Mouse (Mus musculus) liver, postnatal 0 days (tissue): ENCODE results near the gene Ccnd3.

Experiments used
- CTCF ChIP-seq: sonication (generic); IDR thresholded peaks from 2 replicates; pipeline ENCODE4 v1.5.1; 2016; ENCODE audit warnings: antibody characterized with exemption, low read depth
- EP300 ChIP-seq: IDR thresholded peaks from 2 replicates; pipeline ENCODE4 v1.6.1; 2016; ENCODE audit warnings: antibody characterized with exemption, low read depth, mild to moderate bottlenecking

DNA sequence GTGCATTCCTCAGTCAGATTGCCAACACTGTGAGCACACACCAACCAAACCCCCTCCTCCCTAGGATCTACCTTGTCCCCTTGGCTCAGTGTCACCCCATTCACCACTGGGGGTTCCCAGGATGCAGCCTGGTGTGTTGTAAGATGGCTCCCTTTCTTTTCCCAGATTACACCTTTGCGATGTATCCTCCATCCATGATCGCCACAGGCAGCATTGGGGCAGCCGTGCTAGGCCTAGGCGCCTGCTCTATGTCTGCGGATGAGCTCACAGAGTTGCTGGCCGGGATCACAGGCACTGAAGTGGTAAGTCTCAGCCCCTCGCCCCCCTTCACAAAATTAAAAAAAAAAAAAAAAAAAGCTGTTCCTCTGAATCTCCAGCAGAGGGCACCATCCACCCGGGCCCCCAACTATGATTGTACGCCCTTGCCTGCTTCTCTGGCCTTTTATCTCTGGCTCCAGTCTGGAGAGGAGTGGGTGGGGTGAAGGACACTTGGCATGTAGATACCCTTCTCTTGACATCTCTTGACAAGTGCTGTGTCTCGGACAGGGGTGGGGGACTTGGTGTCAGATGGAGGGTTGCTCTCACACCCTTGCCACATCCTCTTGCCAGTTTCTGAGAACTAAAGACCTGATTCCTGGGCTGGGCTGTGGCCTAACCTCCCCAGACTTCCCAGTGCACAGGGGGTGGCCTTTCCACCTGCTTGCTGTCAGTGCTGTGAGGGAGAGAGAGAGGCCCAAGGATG lies 93.2 kb downstream of the Ccnd3 start:
- TF ChIP-seq EP300 (peak; percentile 90), CTCF (peak; percentile 87)
